In genomic region chr2:30721473-30722262, GRCm38 (mm10) we compare ENCODE assay signal across 8 mouse cellular contexts.
DNase-seq lines count a peak whose midpoint lies in the region; ATAC-seq and TF ChIP-seq lines count a peak whose summit lies in the region.

No protein-coding gene starts in this region.

- ATAC-seq in heart, embryonic 15.5 days (replicated peaks; ENCODE audit: insufficient number of reproducible peaks, insufficient read depth, low FRiP score, low read depth), result no peak; the same call in 1 of the 2 replicates
- peak; percentile 60 for ATAC-seq in neural tube, embryonic 12.5 days (ENCODE audit: low FRiP score, low read depth)
- no peak for ATAC-seq in erythroid progenitor cell, adult 5-6 weeks (replicated peaks; ENCODE audit: low FRiP score, poor library complexity, severe bottlenecking)

- H3K36me3 ChIP-seq in E14TG2a.4 (ENCODE audit: insufficient read depth, low read length), result no peaks in the 10 kb centered on the region
- H3K36me3 ChIP-seq in heart, embryonic 15.5 days, result no peaks in the 10 kb centered on the region
- H3K36me3 ChIP-seq in neural tube, embryonic 12.5 days, result no peaks in the 10 kb centered on the region

- peaks cover 89% of the 10 kb centered on the region for H3K4me1 ChIP-seq in E14TG2a.4 (replicated peaks; ENCODE audit: low read depth, low read length)
- peaks cover 82% of the 10 kb centered on the region for H3K4me1 ChIP-seq in heart, embryonic 15.5 days (replicated peaks)
- peaks cover 94% of the 10 kb centered on the region for H3K4me1 ChIP-seq in neural tube, embryonic 12.5 days

- peak overlapping the region; percentile 94 for H3K27ac ChIP-seq in heart, embryonic 15.5 days
- H3K27ac ChIP-seq in neural tube, embryonic 12.5 days, result peak overlapping the region; percentile 96

- peak overlapping the region; percentile 37 for H3K4me3 ChIP-seq in E14TG2a.4 (replicated peaks; ENCODE audit: low read length)
- no peak overlapping the region for H3K4me3 ChIP-seq in heart, embryonic 15.5 days
- no peak overlapping the region for H3K4me3 ChIP-seq in neural tube, embryonic 12.5 days

- H3K9me3 ChIP-seq in E14TG2a.4 (ENCODE audit: low read length), result no peaks in the 10 kb centered on the region
- no peaks in the 10 kb centered on the region for H3K9me3 ChIP-seq in heart, embryonic 15.5 days (replicated peaks)
- H3K9me3 ChIP-seq in neural tube, embryonic 12.5 days, result no peaks in the 10 kb centered on the region

- H3K9ac ChIP-seq in heart, embryonic 15.5 days, result peak overlapping the region; percentile 40
- H3K9ac ChIP-seq in neural tube, embryonic 12.5 days, result peak overlapping the region; percentile 47

- TF ChIP-seq CTCF in E14TG2a.4 (conservative IDR thresholded peaks at IDR 0.05; ENCODE audit: low read length), result no peak

- H3K4me2 ChIP-seq in heart, embryonic 15.5 days, result no peak overlapping the region
- peak overlapping the region; percentile 27; the same call in 1 of the 2 replicates for H3K4me2 ChIP-seq in neural tube, embryonic 12.5 days (replicated peaks)

- DNase-seq in adrenal gland, postnatal 14 days, result peak; percentile 47
- DNase-seq in adrenal gland, postnatal 4 days (ENCODE audit: low spot score in 2 of 2), result no peak
- peak; percentile 80 for DNase-seq in embryo, embryonic 9.5 days (ENCODE audit: extremely low spot score)
- DNase-seq in layer of hippocampus, postnatal 10 days (ENCODE audit: low spot score in 2 of 2), result peak; percentile 68 to 73

- H3K27me3 ChIP-seq in E14TG2a.4 (ENCODE audit: insufficient read depth, low read length), result peaks cover 68% of the 10 kb centered on the region
- no peaks in the 10 kb centered on the region for H3K27me3 ChIP-seq in heart, embryonic 15.5 days
- no peaks in the 10 kb centered on the region for H3K27me3 ChIP-seq in neural tube, embryonic 12.5 days (replicated peaks)

- 19% methylated on average over 12 of the region's 12 CpGs for WGBS in heart, embryonic 15.5 days
- WGBS in neural tube, embryonic 12.5 days, result 8% methylated on average over 12 of the region's 12 CpGs

Comparison
In these comparisons a context has a peak if more than half of its experiments do, and no peak if none do; other contexts are left out.
1. DNase-seq: peak in adrenal gland, postnatal 14 days (single experiment), embryo, embryonic 9.5 days (single experiment) and layer of hippocampus, postnatal 10 days (2 of 2); none in adrenal gland, postnatal 4 days (0 of 2).